Mouse (Mus musculus) liver, embryonic 11.5 days (tissue): ENCODE results near the gene Ube4a. TPM values are rescaled to one million over a fixed set of nuclear protein-coding genes. Genes with fewer than 3 reads are reported as not detected.

Experiments used
- ATAC-seq: fragments of 200-750 bp; cut with Nextera tagmentation; replicated peaks from 2 replicates; pipeline ENCODE4 v1.8.0; 2017; ENCODE audit warnings: moderate number of reproducible peaks, mild to moderate bottlenecking, moderate TSS enrichment, moderate library complexity; ENCODE audit not compliant: low FRiP score
- DNase-seq: peaks from one replicate; pipeline ENCODE4 v3.0.0-alpha.2; 2017; ENCODE audit warnings: low spot score
- H3K27ac ChIP-seq: fragments of 300-500 bp; sonication (generic); 2 replicates; pipeline ENCODE4 v1.5.1; 2014; ENCODE audit warnings: mild to moderate bottlenecking, low read depth, low read length, control low read depth
- H3K27me3 ChIP-seq: fragments of 300-500 bp; sonication (generic); replicated peaks from 2 replicates; pipeline ENCODE4 v1.6.1; 2014; ENCODE audit warnings: low read length, mixed read lengths; ENCODE audit not compliant: control insufficient read depth, insufficient read depth
- H3K36me3 ChIP-seq: fragments of 300-500 bp; sonication (generic); 2 replicates; pipeline ENCODE4 v1.6.1; 2014; ENCODE audit warnings: mild to moderate bottlenecking, low read length, moderate library complexity, mixed read lengths; ENCODE audit not compliant: control insufficient read depth, insufficient read depth
- H3K4me1 ChIP-seq: fragments of 300-500 bp; sonication (generic); replicated peaks from 2 replicates; pipeline ENCODE4 v1.6.1; 2014; ENCODE audit warnings: low read length, mixed read lengths; ENCODE audit not compliant: control insufficient read depth, insufficient read depth
- H3K4me2 ChIP-seq: fragments of 300-500 bp; sonication (generic); 2 replicates; pipeline ENCODE4 v1.6.1; 2014; ENCODE audit warnings: mild to moderate bottlenecking, control low read depth, moderate library complexity
- H3K4me3 ChIP-seq: fragments of 300-500 bp; sonication (generic); 2 replicates; pipeline ENCODE4 v1.5.1; 2014; ENCODE audit warnings: low read depth, low read length, control low read depth
- H3K9ac ChIP-seq: fragments of 300-500 bp; sonication (generic); 2 replicates; pipeline ENCODE4 v1.6.1; 2014; ENCODE audit warnings: low read depth, low read length, control low read depth
- H3K9me3 ChIP-seq: fragments of 300-500 bp; sonication (generic); 2 replicates; pipeline ENCODE4 v1.6.1; 2016; ENCODE audit warnings: low read length, inconsistent platforms, mixed read lengths; ENCODE audit not compliant: control insufficient read depth
- WGBS: fragments of 180-500 bp; shearing (Covaris S2); extraction: QIAGEN DNeasy Blood & Tissue Kit; methylation state at CpG from one replicate; pipeline ENCODE4 v1.1.7; 2014; 5-methylcytosine and 5-hydroxymethylcytosine counted together
- polyA plus RNA-seq: library from polyadenylated mRNA; unstranded; fragments of >200 nt; fragmentation: Nextera tagmentation; extraction: Ambion mirVana; gene quantifications from 2 replicates; pipeline ENCODE4 v1.2.1, GENCODE M21; 2014

The Ube4a gene
- polyA plus RNA-seq, 1 experiment from 2014 or later: 19.5 TPM

- Histone ChIP-seq H3K4me3 (no peak overlapping the region), H3K4me1 (peaks cover 28% of the 10 kb centered on the region), H3K9ac (no peak overlapping the region), H3K9me3 (no peaks in the 10 kb centered on the region), H3K27me3 (no peaks in the 10 kb centered on the region), H3K36me3 (peaks cover 4% of the 10 kb centered on the region; the same call in 1 of the 2 replicates), H3K4me2 (no peak overlapping the region), H3K27ac (no peak overlapping the region)
- ATAC-seq (no peak), DNase-seq (no peak)
- 94% methylated on average over 7 of the region's 7 CpGs for WGBS
These were observed 87.7 kb downstream of the Ube4a start for GRCm38 (mm10) chr9:44877686-44878085.

DNA sequence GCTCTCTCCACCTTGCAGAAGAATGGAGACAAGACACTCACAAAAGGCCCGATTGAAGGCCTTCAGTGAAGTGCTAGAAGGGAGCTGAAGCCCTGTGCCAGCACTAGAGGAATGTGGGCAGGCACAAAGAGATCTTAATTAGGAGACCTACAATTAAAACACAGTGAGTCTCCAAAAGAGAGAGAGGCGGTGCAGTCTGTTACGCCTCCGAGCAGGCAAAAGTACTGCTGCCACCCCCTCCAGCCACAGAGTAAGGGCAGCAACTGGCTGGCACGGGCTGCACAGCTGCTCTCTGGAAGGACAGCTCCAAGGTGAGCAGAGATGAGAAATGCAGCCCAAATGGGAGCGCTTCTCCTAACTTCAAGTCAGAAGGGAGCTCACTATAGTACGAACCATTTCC, 89.9 kb downstream of the Ube4a start:
- H3K27me3 ChIP-seq: no peaks in the 10 kb centered on the region
- H3K4me1 ChIP-seq: peaks cover 32% of the 10 kb centered on the region
- H3K4me2 ChIP-seq: no peak overlapping the region
- DNase-seq (no peak), ATAC-seq (no peak)
- H3K4me3 ChIP-seq: no peak overlapping the region
- no peak overlapping the region for H3K27ac ChIP-seq
- H3K9ac ChIP-seq: no peak overlapping the region
- peaks cover 4% of the 10 kb centered on the region; the same call in 1 of the 2 replicates for H3K36me3 ChIP-seq
- 84% methylated on average over 7 of the region's 7 CpGs for WGBS
- no peaks in the 10 kb centered on the region for H3K9me3 ChIP-seq

DNA sequence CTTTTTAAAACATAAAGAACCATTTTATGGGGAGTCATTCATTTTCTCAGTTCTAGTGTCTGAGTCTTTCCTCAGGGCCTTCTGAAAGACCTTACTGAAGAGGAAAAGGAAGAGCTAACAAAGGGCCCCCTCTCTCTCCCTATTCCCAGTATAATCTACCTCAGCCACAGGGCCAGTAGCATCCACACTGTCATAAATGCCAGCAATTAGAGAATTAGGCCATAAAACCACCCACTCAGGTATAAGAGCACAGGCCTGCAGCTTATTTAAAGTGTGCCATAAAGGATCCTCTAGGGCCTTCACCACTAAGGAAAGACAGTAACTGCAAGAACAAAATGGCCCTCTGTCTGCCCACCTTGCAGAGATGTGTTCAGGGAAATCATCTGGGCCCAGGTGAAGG, 91.2 kb downstream of the Ube4a start:
- Histone ChIP-seq H3K27ac (no peak overlapping the region), H3K4me3 (no peak overlapping the region), H3K4me1 (peaks cover 26% of the 10 kb centered on the region), H3K4me2 (no peak overlapping the region), H3K27me3 (no peaks in the 10 kb centered on the region), H3K9ac (no peak overlapping the region), H3K36me3 (peaks cover 7% of the 10 kb centered on the region; the same call in 1 of the 2 replicates), H3K9me3 (no peaks in the 10 kb centered on the region)
- ATAC-seq (no peak), DNase-seq (no peak)

GRCm38 (mm10) chr9:44873665-44874064, 91.7 kb downstream of the Ube4a start:
- no peak overlapping the region for H3K27ac ChIP-seq
- H3K27me3 ChIP-seq: no peaks in the 10 kb centered on the region
- H3K4me3 ChIP-seq: no peak overlapping the region
- H3K9me3 ChIP-seq: no peaks in the 10 kb centered on the region
- H3K4me2 ChIP-seq: no peak overlapping the region
- WGBS: 75% methylated on average over 5 of the region's 5 CpGs
- ATAC-seq (no peak), DNase-seq (no peak)
- peaks cover 21% of the 10 kb centered on the region for H3K4me1 ChIP-seq
- H3K9ac ChIP-seq: no peak overlapping the region
- H3K36me3 ChIP-seq: peaks cover 7% of the 10 kb centered on the region; the same call in 1 of the 2 replicates

Other genes starting within 250 kb of the Ube4a start
- gene Phldb1, start 230.4 kb downstream of the Ube4a start, polyA plus RNA-seq: 10.6 and 10.9 TPM in 2 replicates
- 171 and 202 TPM in 2 replicates for gene Arcn1, start 197.8 kb downstream of the Ube4a start, polyA plus RNA-seq
- gene Ift46, start 197.7 kb downstream of the Ube4a start, polyA plus RNA-seq: 48.9 and 54.0 TPM in 2 replicates
- gene Tmem25, start 166.3 kb downstream of the Ube4a start, polyA plus RNA-seq: 1.2 and 1.6 TPM in 2 replicates
- 5.2 and 7.3 TPM in 2 replicates for gene Ttc36, start 162.5 kb downstream of the Ube4a start, polyA plus RNA-seq
- 6.8 and 9.7 TPM in 2 replicates for gene Kmt2a, start 84.3 kb downstream of the Ube4a start, polyA plus RNA-seq
- gene Atp5l, start 44.9 kb downstream of the Ube4a start, polyA plus RNA-seq: 671 and 713 TPM in 2 replicates
- 0.23 and 0.55 TPM in 2 replicates for gene Cd3g, start 14.8 kb upstream of the Ube4a start, polyA plus RNA-seq
- not detected in 2 replicates for gene Cd3d, start 16.2 kb upstream of the Ube4a start, polyA plus RNA-seq
- not detected in 2 replicates for gene Cd3e, start 44.0 kb upstream of the Ube4a start, polyA plus RNA-seq
- gene Mpzl2, start 74.2 kb upstream of the Ube4a start, polyA plus RNA-seq: 6.4 and 6.5 TPM in 2 replicates
- 1.0 and 1.3 TPM in 2 replicates for gene Mpzl3, start 89.6 kb upstream of the Ube4a start, polyA plus RNA-seq
- gene Jaml, start 113.6 kb upstream of the Ube4a start, polyA plus RNA-seq: 0.16 and 0.18 TPM in 2 replicates
- gene Scn2b, start 152.2 kb upstream of the Ube4a start, polyA plus RNA-seq: 1.9 and 2.3 TPM in 2 replicates
- 0.22 and 0.41 TPM in 2 replicates for gene Scn4b, start 172.8 kb upstream of the Ube4a start, polyA plus RNA-seq
- 0.15 TPM in 1 of 2 replicates, not detected in the other for gene BC049352, start 216.4 kb upstream of the Ube4a start, polyA plus RNA-seq
- 0.17 TPM in 1 of 2 replicates, not detected in the other for gene Tmprss4, start 238.5 kb upstream of the Ube4a start, polyA plus RNA-seq